Mouse (Mus musculus): ENCODE results near the gene Cd2bp2. TPM values are rescaled to one million over a fixed set of nuclear protein-coding genes. Genes with fewer than 3 reads are reported as not detected.

The Cd2bp2 gene
- polyA plus RNA-seq, 1 experiment from 2014 or later: 21.5 TPM

- Histone ChIP-seq H3K27ac (replicated peaks) (0 out of 2 replicates have a peak overlapping the region, but pooled peaks have one; percentile 92), H3K27me3 (no peaks in the 10 kb centered on the region)
Measured at GRCm38 (mm10) chr7:127231376-127231775, 35.5 kb upstream of the Cd2bp2 start.

GRCm38 (mm10) chr7:127228615-127229303 is 32.9 kb upstream of the Cd2bp2 start:
- 0 out of 2 replicates have a peak, but pooled peaks cover 9% of the 10 kb centered on the region for H3K36me3 ChIP-seq (replicated peaks)
- no peak overlapping the region for H3K4me3 ChIP-seq (replicated peaks)
- H3K9ac ChIP-seq: no peak overlapping the region
- ATAC-seq (ENCODE audit: insufficient read depth): no peak
- no peak overlapping the region for H3K4me2 ChIP-seq
- peaks cover 90% of the 10 kb centered on the region for H3K4me1 ChIP-seq (replicated peaks)
- WGBS (ENCODE audit: insufficient replicate concordance): 45% methylated on average over 4 of the region's 4 CpGs
- H3K27ac ChIP-seq (replicated peaks): peak overlapping the region; percentile 79
- H3K27me3 ChIP-seq: no peaks in the 10 kb centered on the region
- no peaks in the 10 kb centered on the region for H3K9me3 ChIP-seq (replicated peaks)

More at GRCm38 (mm10) chr7:127231376-127231775, 35.5 kb upstream of the Cd2bp2 start:
- peak overlapping the region; percentile 90 for H3K4me3 ChIP-seq (replicated peaks)
- peak overlapping the region; percentile 95 for H3K9ac ChIP-seq
- peaks cover 71% of the 10 kb centered on the region for H3K4me1 ChIP-seq (replicated peaks)
- peaks cover 24% of the 10 kb centered on the region for H3K36me3 ChIP-seq (replicated peaks)
- no peak for ATAC-seq (ENCODE audit: insufficient read depth)
- WGBS (ENCODE audit: insufficient replicate concordance): 49% methylated on average over 3 of the region's 3 CpGs
- H3K9me3 ChIP-seq (replicated peaks): no peaks in the 10 kb centered on the region
- H3K4me2 ChIP-seq: peak overlapping the region; percentile 91

GRCm38 (mm10) chr7:127225147-127225995 is 29.5 kb upstream of the Cd2bp2 start:
- 51% methylated on average over 11 of the region's 11 CpGs for WGBS (ENCODE audit: insufficient replicate concordance)
- ATAC-seq (ENCODE audit: insufficient read depth): peak; percentile 89
- Histone ChIP-seq H3K9ac (peak overlapping the region; percentile 52), H3K4me2 (peak overlapping the region; percentile 73), H3K9me3 (replicated peaks) (no peaks in the 10 kb centered on the region), H3K4me1 (replicated peaks) (peaks cover 82% of the 10 kb centered on the region), H3K4me3 (replicated peaks) (peak overlapping the region; percentile 36), H3K27me3 (no peaks in the 10 kb centered on the region), H3K36me3 (replicated peaks) (0 out of 2 replicates have a peak, but pooled peaks cover 4% of the 10 kb centered on the region), H3K27ac (replicated peaks) (peak overlapping the region; percentile 96)

- no peak overlapping the region for H3K9ac ChIP-seq
- WGBS (ENCODE audit: insufficient replicate concordance): 82% methylated on average over 6 of the region's 6 CpGs
- no peaks in the 10 kb centered on the region for H3K27me3 ChIP-seq
- H3K27ac ChIP-seq (replicated peaks): peak overlapping the region; percentile 96
- 0 out of 2 replicates have a peak, but pooled peaks cover 2% of the 10 kb centered on the region for H3K36me3 ChIP-seq (replicated peaks)
- H3K4me3 ChIP-seq (replicated peaks): no peak overlapping the region
- no peak for ATAC-seq (ENCODE audit: insufficient read depth)
- no peaks in the 10 kb centered on the region for H3K9me3 ChIP-seq (replicated peaks)
- H3K4me1 ChIP-seq (replicated peaks): peaks cover 83% of the 10 kb centered on the region
- H3K4me2 ChIP-seq: no peak overlapping the region
Measured at GRCm38 (mm10) chr7:127224616-127225015, 28.8 kb upstream of the Cd2bp2 start.

GRCm38 (mm10) chr7:127223515-127224478 is 27.9 kb upstream of the Cd2bp2 start:
- peak; percentile 74 for ATAC-seq (ENCODE audit: insufficient read depth)
- 0 out of 2 replicates have a peak overlapping the region, but pooled peaks have one; percentile 2 for H3K9ac ChIP-seq
- H3K36me3 ChIP-seq (replicated peaks): 0 out of 2 replicates have a peak, but pooled peaks cover 2% of the 10 kb centered on the region
- H3K9me3 ChIP-seq (replicated peaks): no peaks in the 10 kb centered on the region
- H3K27ac ChIP-seq (replicated peaks): peak overlapping the region; percentile 96
- WGBS (ENCODE audit: insufficient replicate concordance): 68% methylated on average over 6 of the region's 6 CpGs
- H3K4me2 ChIP-seq: peak overlapping the region; percentile 47
- peaks cover 83% of the 10 kb centered on the region for H3K4me1 ChIP-seq (replicated peaks)
- no peaks in the 10 kb centered on the region for H3K27me3 ChIP-seq
- no peak overlapping the region for H3K4me3 ChIP-seq (replicated peaks)

GRCm38 (mm10) chr7:127223106-127223505 is 27.3 kb upstream of the Cd2bp2 start:
- no peak for ATAC-seq (ENCODE audit: insufficient read depth)
- Histone ChIP-seq H3K4me2 (peak overlapping the region; percentile 47; the same call in 1 of the 2 replicates), H3K36me3 (replicated peaks) (0 out of 2 replicates have a peak, but pooled peaks cover 2% of the 10 kb centered on the region), H3K9me3 (replicated peaks) (no peaks in the 10 kb centered on the region), H3K4me3 (replicated peaks) (no peak overlapping the region), H3K27me3 (no peaks in the 10 kb centered on the region), H3K4me1 (replicated peaks) (peaks cover 85% of the 10 kb centered on the region), H3K9ac (no peak overlapping the region), H3K27ac (replicated peaks) (peak overlapping the region; percentile 96)
- WGBS (ENCODE audit: insufficient replicate concordance): 87% methylated on average over 3 of the region's 3 CpGs

GRCm38 (mm10) chr7:127220440-127220839 is 24.6 kb upstream of the Cd2bp2 start:
- Histone ChIP-seq H3K9ac (no peak overlapping the region), H3K4me1 (replicated peaks) (peaks cover 85% of the 10 kb centered on the region), H3K4me2 (no peak overlapping the region), H3K27me3 (no peaks in the 10 kb centered on the region), H3K36me3 (replicated peaks) (0 out of 2 replicates have a peak, but pooled peaks cover 2% of the 10 kb centered on the region), H3K9me3 (replicated peaks) (no peaks in the 10 kb centered on the region), H3K27ac (replicated peaks) (peak overlapping the region; percentile 57; the same call in 1 of the 2 replicates), H3K4me3 (replicated peaks) (no peak overlapping the region)
- no peak for ATAC-seq (ENCODE audit: insufficient read depth)
- 60% methylated on average over 6 of the region's 6 CpGs for WGBS (ENCODE audit: insufficient replicate concordance)

- Histone ChIP-seq H3K27me3 (no peaks in the 10 kb centered on the region), H3K4me3 (replicated peaks) (peak overlapping the region; percentile 26), H3K4me1 (replicated peaks) (peaks cover 83% of the 10 kb centered on the region), H3K27ac (replicated peaks) (peak overlapping the region; percentile 86), H3K36me3 (replicated peaks) (0 out of 2 replicates have a peak, but pooled peaks cover 2% of the 10 kb centered on the region), H3K9me3 (replicated peaks) (no peaks in the 10 kb centered on the region), H3K4me2 (peak overlapping the region; percentile 55), H3K9ac (peak overlapping the region; percentile 46)
- WGBS (ENCODE audit: insufficient replicate concordance): 17% methylated on average over 4 of the region's 4 CpGs
- peak; percentile 25 for ATAC-seq (ENCODE audit: insufficient read depth)
Measured at GRCm38 (mm10) chr7:127218670-127219069, 22.8 kb upstream of the Cd2bp2 start.

GRCm38 (mm10) chr7:127217901-127218642 is 22.2 kb upstream of the Cd2bp2 start:
- Histone ChIP-seq H3K9me3 (replicated peaks) (no peaks in the 10 kb centered on the region), H3K4me1 (replicated peaks) (peaks cover 81% of the 10 kb centered on the region), H3K36me3 (replicated peaks) (0 out of 2 replicates have a peak, but pooled peaks cover 2% of the 10 kb centered on the region), H3K27me3 (no peaks in the 10 kb centered on the region), H3K27ac (replicated peaks) (peak overlapping the region; percentile 86), H3K4me3 (replicated peaks) (peak overlapping the region; percentile 26), H3K4me2 (peak overlapping the region; percentile 55), H3K9ac (peak overlapping the region; percentile 46)
- peak; percentile 10 for ATAC-seq (ENCODE audit: insufficient read depth)
- 27% methylated on average over 10 of the region's 10 CpGs for WGBS (ENCODE audit: insufficient replicate concordance)
